Mouse (Mus musculus): ENCODE data around the gene Ksr2.

The Ksr2 gene

GRCm38 (mm10) chr5:117818800-117819199 lies 405.0 kb downstream of the Ksr2 start:
- DNase-seq = no peak

DNA sequence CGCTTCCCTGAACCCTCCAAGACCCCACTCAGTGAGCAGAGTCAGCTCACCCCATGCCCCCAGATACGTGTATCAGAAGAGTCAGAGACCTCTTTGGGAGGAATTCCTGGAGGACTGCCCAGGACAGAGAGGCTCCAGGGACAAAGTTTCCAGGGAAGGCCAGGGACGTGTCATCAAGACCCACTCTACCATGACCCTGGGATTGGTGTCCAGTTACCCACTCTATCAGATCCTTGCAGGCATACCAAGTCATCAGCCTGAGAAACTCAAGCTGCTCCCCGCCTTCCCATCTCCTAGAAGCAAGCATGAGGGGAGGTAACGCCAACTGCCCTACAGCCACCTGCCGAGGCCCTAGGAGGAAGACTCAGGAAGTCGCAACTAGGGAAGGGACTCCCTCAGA lies 406.6 kb downstream of the Ksr2 start:
- DNase-seq = no peak

DNA sequence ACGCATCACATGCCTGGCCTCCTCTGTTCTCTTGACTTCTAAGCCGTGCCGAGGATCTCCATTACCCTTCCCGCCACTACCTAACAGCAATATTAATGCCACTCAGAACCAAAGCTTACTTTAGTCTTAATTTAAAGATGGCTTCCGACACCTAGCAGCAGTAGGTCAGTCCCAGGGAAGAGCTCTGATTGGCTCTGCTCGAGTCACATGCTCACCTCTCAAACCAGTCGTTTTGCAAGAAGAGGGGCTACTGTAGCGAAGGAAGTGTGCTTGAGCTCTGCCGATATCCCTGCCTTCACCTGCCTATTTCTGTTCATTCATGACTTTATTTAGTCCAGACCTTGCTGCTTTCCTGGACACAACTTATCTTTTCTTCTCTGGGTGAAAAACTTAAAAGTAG lies 410.0 kb downstream of the Ksr2 start:
- DNase-seq = no peak

DNA sequence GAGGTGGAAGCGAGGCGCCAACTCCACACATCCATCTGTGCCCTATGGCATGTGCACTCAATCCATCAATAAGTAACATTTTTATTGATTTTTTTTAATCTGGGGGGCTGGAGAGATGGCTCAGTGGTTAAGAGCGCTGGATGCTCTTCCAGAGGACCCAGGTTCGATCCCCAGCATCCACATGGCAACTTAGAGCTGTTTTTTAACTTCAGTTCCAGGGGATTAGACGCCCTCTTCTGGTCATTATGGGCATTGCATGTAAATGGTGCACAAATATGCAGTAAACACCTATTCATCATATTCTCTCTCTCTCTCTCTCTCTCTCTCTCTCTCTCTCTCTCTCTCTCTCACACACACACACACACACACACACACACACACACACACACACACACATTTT lies 410.7 kb downstream of the Ksr2 start:
- DNase-seq = no peak

All from lung, postnatal 14 days (tissue).